Mouse (Mus musculus): ENCODE results near the gene Dst. TPM values are rescaled to one million over a fixed set of nuclear protein-coding genes. Genes with fewer than 3 reads are reported as not detected.

Dst gene
- polyA plus RNA-seq, 1 experiment from 2014 or later, result 44.5 TPM

GRCm38 (mm10) chr1:33994201-33994600 is 86.2 kb downstream of the Dst start:
- Histone ChIP-seq H3K27ac (no peak overlapping the region), H3K36me3 (no peaks in the 10 kb centered on the region), H3K27me3 (no peaks in the 10 kb centered on the region), H3K9me3 (replicated peaks) (no peaks in the 10 kb centered on the region), H3K9ac (no peak overlapping the region), H3K4me3 (no peak overlapping the region), H3K4me1 (peaks cover 4% of the 10 kb centered on the region; the same call in 1 of the 2 replicates), H3K4me2 (replicated peaks) (no peak overlapping the region)
- WGBS, result 65% methylated on average over 9 of the region's 9 CpGs
- no peak for ATAC-seq (ENCODE audit: low FRiP score)

- Histone ChIP-seq H3K27ac (no peak overlapping the region), H3K4me1 (peaks cover 4% of the 10 kb centered on the region; the same call in 1 of the 2 replicates), H3K9ac (no peak overlapping the region), H3K27me3 (no peaks in the 10 kb centered on the region), H3K9me3 (replicated peaks) (no peaks in the 10 kb centered on the region), H3K4me2 (replicated peaks) (no peak overlapping the region), H3K4me3 (no peak overlapping the region), H3K36me3 (no peaks in the 10 kb centered on the region)
- 85% methylated on average over 6 of the region's 6 CpGs for WGBS
- ATAC-seq (ENCODE audit: low FRiP score), result no peak
Measured at GRCm38 (mm10) chr1:33995386-33995785, 87.4 kb downstream of the Dst start.

- no peak for ATAC-seq (ENCODE audit: low FRiP score)
- H3K27me3 ChIP-seq, result no peaks in the 10 kb centered on the region
- 67% methylated on average over 5 of the region's 5 CpGs for WGBS
- no peaks in the 10 kb centered on the region for H3K36me3 ChIP-seq
- no peak overlapping the region for H3K4me3 ChIP-seq
- H3K9ac ChIP-seq, result no peak overlapping the region
- peaks cover 4% of the 10 kb centered on the region; the same call in 1 of the 2 replicates for H3K4me1 ChIP-seq
- no peak overlapping the region for H3K27ac ChIP-seq
- H3K4me2 ChIP-seq (replicated peaks), result no peak overlapping the region
- H3K9me3 ChIP-seq (replicated peaks), result no peaks in the 10 kb centered on the region
Measured at GRCm38 (mm10) chr1:33996105-33996887, 88.3 kb downstream of the Dst start.

GRCm38 (mm10) chr1:34002321-34002720 is 94.3 kb downstream of the Dst start:
- H3K9ac ChIP-seq, result no peak overlapping the region
- H3K9me3 ChIP-seq (replicated peaks), result no peaks in the 10 kb centered on the region
- ATAC-seq (ENCODE audit: low FRiP score), result no peak
- H3K27ac ChIP-seq, result no peak overlapping the region
- no peaks in the 10 kb centered on the region for H3K36me3 ChIP-seq
- WGBS, result 93% methylated on average over 4 of the region's 4 CpGs
- H3K4me3 ChIP-seq, result no peak overlapping the region
- no peaks in the 10 kb centered on the region for H3K27me3 ChIP-seq
- H3K4me1 ChIP-seq, result peaks cover 17% of the 10 kb centered on the region
- H3K4me2 ChIP-seq (replicated peaks), result no peak overlapping the region

GRCm38 (mm10) chr1:34002970-34003369 is 94.9 kb downstream of the Dst start:
- Histone ChIP-seq H3K27me3 (no peaks in the 10 kb centered on the region), H3K4me2 (replicated peaks) (no peak overlapping the region), H3K4me1 (peaks cover 24% of the 10 kb centered on the region), H3K36me3 (no peaks in the 10 kb centered on the region), H3K4me3 (no peak overlapping the region), H3K9me3 (replicated peaks) (no peaks in the 10 kb centered on the region), H3K27ac (no peak overlapping the region), H3K9ac (no peak overlapping the region)
- 38% methylated on average over 9 of the region's 9 CpGs for WGBS
- no peak for ATAC-seq (ENCODE audit: low FRiP score)

GRCm38 (mm10) chr1:34005238-34005725 is 97.3 kb downstream of the Dst start:
- ATAC-seq (ENCODE audit: low FRiP score), result peak; percentile 24
- H3K27ac ChIP-seq, result peak overlapping the region; percentile 89
- H3K9me3 ChIP-seq (replicated peaks), result no peaks in the 10 kb centered on the region
- 2% methylated on average over 10 of the region's 10 CpGs for WGBS
- peak overlapping the region; percentile 8; the same call in 1 of the 2 replicates for H3K9ac ChIP-seq
- H3K4me1 ChIP-seq, result peaks cover 29% of the 10 kb centered on the region
- peak overlapping the region; percentile 67 for H3K4me2 ChIP-seq (replicated peaks)
- no peaks in the 10 kb centered on the region for H3K27me3 ChIP-seq
- H3K4me3 ChIP-seq, result peak overlapping the region; percentile 61
- H3K36me3 ChIP-seq, result no peaks in the 10 kb centered on the region

- no peaks in the 10 kb centered on the region for H3K9me3 ChIP-seq (replicated peaks)
- H3K4me1 ChIP-seq, result peaks cover 32% of the 10 kb centered on the region
- H3K27me3 ChIP-seq, result no peaks in the 10 kb centered on the region
- no peaks in the 10 kb centered on the region for H3K36me3 ChIP-seq
- H3K4me3 ChIP-seq, result peak overlapping the region; percentile 61
- peak overlapping the region; percentile 75 for H3K9ac ChIP-seq
- peak; percentile 83 for ATAC-seq (ENCODE audit: low FRiP score)
- peak overlapping the region; percentile 67 for H3K4me2 ChIP-seq (replicated peaks)
- peak overlapping the region; percentile 89 for H3K27ac ChIP-seq
- under 1% methylated on average over 29 of the region's 29 CpGs for WGBS
Measured at GRCm38 (mm10) chr1:34005726-34006638, 98.0 kb downstream of the Dst start.

- Histone ChIP-seq H3K36me3 (no peaks in the 10 kb centered on the region), H3K27ac (peak overlapping the region; percentile 89; the same call in 1 of the 2 replicates), H3K27me3 (no peaks in the 10 kb centered on the region), H3K9me3 (replicated peaks) (no peaks in the 10 kb centered on the region), H3K9ac (peak overlapping the region; percentile 75), H3K4me3 (peak overlapping the region; percentile 61), H3K4me1 (peaks cover 38% of the 10 kb centered on the region), H3K4me2 (replicated peaks) (peak overlapping the region; percentile 67)
- WGBS, result 16% methylated on average over 5 of the region's 5 CpGs
- no peak for ATAC-seq (ENCODE audit: low FRiP score)
Measured at GRCm38 (mm10) chr1:34006828-34007361, 98.9 kb downstream of the Dst start.

- peak overlapping the region; percentile 67 for H3K4me2 ChIP-seq (replicated peaks)
- peaks cover 40% of the 10 kb centered on the region for H3K4me1 ChIP-seq
- no peaks in the 10 kb centered on the region for H3K36me3 ChIP-seq
- 3% methylated on average over 4 of the region's 4 CpGs for WGBS
- H3K27me3 ChIP-seq, result no peaks in the 10 kb centered on the region
- no peak overlapping the region for H3K27ac ChIP-seq
- H3K4me3 ChIP-seq, result peak overlapping the region; percentile 61
- no peak for ATAC-seq (ENCODE audit: low FRiP score)
- no peaks in the 10 kb centered on the region for H3K9me3 ChIP-seq (replicated peaks)
- H3K9ac ChIP-seq, result peak overlapping the region; percentile 75
Measured at GRCm38 (mm10) chr1:34007379-34007778, 99.4 kb downstream of the Dst start.

GRCm38 (mm10) chr1:34011051-34011677 is 103.1 kb downstream of the Dst start:
- peaks cover 33% of the 10 kb centered on the region for H3K4me1 ChIP-seq
- no peaks in the 10 kb centered on the region for H3K9me3 ChIP-seq (replicated peaks)
- H3K9ac ChIP-seq, result peak overlapping the region; percentile 90
- no peaks in the 10 kb centered on the region for H3K36me3 ChIP-seq
- no peaks in the 10 kb centered on the region for H3K27me3 ChIP-seq
- ATAC-seq (ENCODE audit: low FRiP score), result peak; percentile 84
- H3K4me2 ChIP-seq (replicated peaks), result peak overlapping the region; percentile 88
- peak overlapping the region; percentile 89 for H3K4me3 ChIP-seq
- 1% methylated on average over 40 of the region's 47 CpGs for WGBS
- H3K27ac ChIP-seq, result peak overlapping the region; percentile 85

- no peaks in the 10 kb centered on the region for H3K27me3 ChIP-seq
- peak; percentile 55 for ATAC-seq (ENCODE audit: low FRiP score)
- peak overlapping the region; percentile 89 for H3K4me3 ChIP-seq
- H3K4me1 ChIP-seq, result peaks cover 31% of the 10 kb centered on the region
- no peaks in the 10 kb centered on the region for H3K9me3 ChIP-seq (replicated peaks)
- H3K27ac ChIP-seq, result peak overlapping the region; percentile 85
- WGBS, result under 1% methylated on average over 16 of the region's 16 CpGs
- peak overlapping the region; percentile 88 for H3K4me2 ChIP-seq (replicated peaks)
- H3K36me3 ChIP-seq, result no peaks in the 10 kb centered on the region
- peak overlapping the region; percentile 90 for H3K9ac ChIP-seq
Measured at GRCm38 (mm10) chr1:34011821-34012271, 103.8 kb downstream of the Dst start.

All from hindbrain, embryonic 12.5 days (tissue).